Mouse (Mus musculus) stomach, postnatal 0 days (tissue): ENCODE data around the gene Prdm1. TPM values are rescaled to one million over a fixed set of nuclear protein-coding genes. Genes with fewer than 3 reads are reported as not detected.

Source experiments
- ATAC-seq: fragments of 200-750 bp; cut with Nextera tagmentation; 2 replicates; pipeline ENCODE4 v1.8.0; 2017; ENCODE audit not compliant: low FRiP score, low TSS enrichment
- DNase-seq: peaks from one replicate; pipeline ENCODE4 v3.0.0-alpha.2; 2016; ENCODE audit warnings: low spot score
- H3K27ac ChIP-seq: fragments of 300-500 bp; sonication (generic); replicated peaks from 2 replicates; pipeline ENCODE4 v1.5.1; 2014; ENCODE audit warnings: mild to moderate bottlenecking, control low read depth
- H3K27me3 ChIP-seq: fragments of 300-500 bp; sonication (generic); 2 replicates; pipeline ENCODE4 v1.6.1; 2014; ENCODE audit warnings: low read length; ENCODE audit not compliant: control insufficient read depth, insufficient read depth
- H3K36me3 ChIP-seq: fragments of 300-500 bp; sonication (generic); 2 replicates; pipeline ENCODE4 v1.6.1; 2014; ENCODE audit warnings: low read length, mixed read lengths; ENCODE audit not compliant: control insufficient read depth, insufficient read depth
- H3K4me1 ChIP-seq: fragments of 300-500 bp; sonication (generic); replicated peaks from 2 replicates; pipeline ENCODE4 v1.6.1; 2014; ENCODE audit warnings: antibody characterized with exemption; ENCODE audit not compliant: control insufficient read depth, insufficient read depth
- H3K4me2 ChIP-seq: fragments of 300-500 bp; sonication (generic); replicated peaks from 2 replicates; pipeline ENCODE4 v1.6.1; 2014; ENCODE audit warnings: low read depth, mild to moderate bottlenecking, control low read depth, moderate library complexity
- H3K4me3 ChIP-seq: fragments of 300-500 bp; sonication (generic); 2 replicates; pipeline ENCODE4 v1.5.1; 2014; ENCODE audit warnings: low read depth, low read length, control low read depth
- H3K9ac ChIP-seq: fragments of 300-500 bp; sonication (generic); 2 replicates; pipeline ENCODE4 v1.6.1; 2014; ENCODE audit warnings: mild to moderate bottlenecking, low read length, control low read depth, mixed read lengths
- H3K9me3 ChIP-seq: fragments of 300-500 bp; sonication (generic); 2 replicates; pipeline ENCODE4 v1.6.1; 2016; ENCODE audit warnings: low read length; ENCODE audit not compliant: control insufficient read depth
- CTCF ChIP-seq: IDR thresholded peaks from 2 replicates; pipeline ENCODE4 v1.5.1; 2016; ENCODE audit warnings: antibody characterized with exemption, low read depth, mild to moderate bottlenecking, moderate library complexity
- EP300 ChIP-seq: optimal IDR thresholded peaks from 2 replicates; pipeline ENCODE3; 2016; ENCODE audit warnings: antibody characterized with exemption
- WGBS: fragments of 180-500 bp; shearing (Covaris S2); extraction: QIAGEN DNeasy Blood & Tissue Kit; methylation state at CpG from one replicate; pipeline ENCODE4 v1.1.7; 2014; 5-methylcytosine and 5-hydroxymethylcytosine counted together
- polyA plus RNA-seq: library from polyadenylated mRNA; unstranded; fragments of >200 nt; fragmentation: Nextera tagmentation; extraction: Ambion mirVana; gene quantifications from 2 replicates; pipeline ENCODE4 v1.2.1, GENCODE M21; 2015

Gene Prdm1
- 5.9 and 7.3 TPM in 2 replicates for polyA plus RNA-seq

DNA sequence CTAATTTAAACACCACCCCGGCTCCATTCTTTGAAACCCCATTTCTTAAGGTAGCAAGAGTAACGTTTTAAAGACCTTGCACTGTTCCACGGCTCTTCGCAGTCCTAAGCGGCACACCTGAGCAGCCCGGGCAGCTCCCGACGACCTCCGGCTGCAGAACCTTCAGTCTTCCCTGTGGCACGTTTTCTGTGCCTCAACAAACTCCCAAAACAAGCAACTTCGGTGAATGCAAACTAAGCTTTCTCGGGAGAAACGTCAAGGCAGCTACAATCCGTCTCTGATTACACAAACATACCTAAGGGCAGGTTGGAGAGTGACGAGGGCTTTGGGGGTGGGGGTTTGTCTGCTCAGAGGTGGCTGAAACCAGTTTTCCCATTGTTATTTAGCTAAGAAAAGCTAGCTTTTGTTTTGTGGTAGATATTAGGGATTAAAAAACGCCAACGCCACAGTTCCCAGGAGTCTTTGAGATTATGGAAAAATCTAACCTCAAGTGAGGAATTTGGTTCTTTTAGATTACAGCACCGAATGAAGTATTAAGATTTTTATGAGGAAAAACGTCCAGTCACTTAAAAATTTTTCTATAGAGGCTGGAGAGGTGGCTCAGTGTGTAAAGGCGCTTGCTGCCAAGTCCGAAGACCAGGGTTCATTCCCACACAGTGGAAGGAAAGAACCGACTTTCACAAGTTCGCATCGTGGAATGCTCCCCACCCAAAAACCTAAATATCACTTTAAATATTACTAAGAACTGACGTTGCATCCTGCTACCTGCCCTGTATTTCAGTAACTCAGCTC lies at the start of gene Prdm1:
Gene Prdm1, minus strand, starts transcription at position 211 of the 792 bp plus-strand sequence.
- Histone ChIP-seq H3K4me2 (peak within 1 kb of the TSS; percentile 81), H3K36me3 (no peaks in the 10 kb centered on the region), H3K4me3 (peak within 1 kb of the TSS; percentile 45), H3K9ac (peak within 1 kb of the TSS; percentile 28), H3K9me3 (no peaks in the 10 kb centered on the region), H3K4me1 (peaks cover 5% of the 10 kb centered on the region), H3K27me3 (peaks cover 14% of the 10 kb centered on the region), H3K27ac (no peak within 1 kb of the TSS)
- DNase-seq (peak; percentile 28), ATAC-seq (no peak)
- TF ChIP-seq EP300 (no peak), CTCF (no peak)
- WGBS, result 9% methylated on average over 25 of the region's 25 CpGs

GRCm38 (mm10) chr10:44565971-44566370 lies 37.7 kb upstream of the Prdm1 start:
- 70% methylated on average over 3 of the region's 3 CpGs for WGBS
- Histone ChIP-seq H3K9me3 (no peaks in the 10 kb centered on the region), H3K4me2 (no peak overlapping the region), H3K4me1 (no peaks in the 10 kb centered on the region), H3K9ac (no peak overlapping the region), H3K4me3 (no peak overlapping the region), H3K36me3 (no peaks in the 10 kb centered on the region), H3K27me3 (no peaks in the 10 kb centered on the region), H3K27ac (no peak overlapping the region)
- TF ChIP-seq EP300 (no peak), CTCF (no peak)
- no peak for DNase-seq
- no peak for ATAC-seq

GRCm38 (mm10) chr10:44565109-44565508 lies 36.8 kb upstream of the Prdm1 start:
- DNase-seq (no peak), ATAC-seq (no peak)
- Histone ChIP-seq H3K4me1 (no peaks in the 10 kb centered on the region), H3K9ac (no peak overlapping the region), H3K27me3 (no peaks in the 10 kb centered on the region), H3K4me3 (no peak overlapping the region), H3K9me3 (no peaks in the 10 kb centered on the region), H3K4me2 (no peak overlapping the region), H3K27ac (no peak overlapping the region), H3K36me3 (no peaks in the 10 kb centered on the region)
- WGBS, result 81% methylated on average over 2 of the region's 2 CpGs
- no peak for TF ChIP-seq CTCF
- no peak for TF ChIP-seq EP300

- no peaks in the 10 kb centered on the region for H3K9me3 ChIP-seq
- H3K9ac ChIP-seq, result no peak overlapping the region
- no peaks in the 10 kb centered on the region for H3K36me3 ChIP-seq
- H3K27me3 ChIP-seq, result no peaks in the 10 kb centered on the region
- no peak overlapping the region for H3K27ac ChIP-seq
- no peak for DNase-seq
- H3K4me3 ChIP-seq, result no peak overlapping the region
- no peak overlapping the region for H3K4me2 ChIP-seq
- TF ChIP-seq CTCF (no peak), EP300 (no peak)
- H3K4me1 ChIP-seq, result no peaks in the 10 kb centered on the region
- no peak for ATAC-seq
- WGBS, result 89% methylated on average over 4 of the region's 4 CpGs
Measured at GRCm38 (mm10) chr10:44556845-44557244, 28.5 kb upstream of the Prdm1 start.

DNA sequence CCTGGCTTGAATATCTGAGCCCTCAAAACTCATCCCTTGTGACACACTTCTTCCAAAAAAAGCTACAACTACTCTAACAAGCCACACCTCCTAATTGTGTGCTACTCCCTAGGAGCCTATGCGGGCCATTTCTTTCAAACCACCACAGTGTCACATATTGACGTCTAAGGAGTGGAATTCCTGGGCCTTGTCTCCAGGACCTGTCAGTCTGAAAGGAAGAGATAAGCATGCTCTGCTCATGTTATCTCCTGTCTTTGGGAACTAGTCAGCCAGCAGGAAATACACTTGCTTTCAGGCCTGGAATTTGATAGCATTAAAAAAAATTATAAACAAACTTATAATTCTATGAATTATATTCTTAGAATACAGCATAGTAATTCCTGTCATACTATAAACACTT lies 27.0 kb upstream of the Prdm1 start:
- ATAC-seq (no peak), DNase-seq (no peak)
- 48% methylated on average over 2 of the region's 2 CpGs for WGBS
- H3K27me3 ChIP-seq, result no peaks in the 10 kb centered on the region
- H3K27ac ChIP-seq, result no peak overlapping the region
- no peak overlapping the region for H3K9ac ChIP-seq
- no peaks in the 10 kb centered on the region for H3K4me1 ChIP-seq
- no peaks in the 10 kb centered on the region for H3K36me3 ChIP-seq
- no peak overlapping the region for H3K4me2 ChIP-seq
- TF ChIP-seq EP300, result no peak
- TF ChIP-seq CTCF, result no peak
- no peak overlapping the region for H3K4me3 ChIP-seq
- no peaks in the 10 kb centered on the region for H3K9me3 ChIP-seq

- no peaks in the 10 kb centered on the region for H3K9me3 ChIP-seq
- no peak overlapping the region for H3K4me3 ChIP-seq
- ATAC-seq (no peak), DNase-seq (no peak)
- H3K4me2 ChIP-seq, result no peak overlapping the region
- TF ChIP-seq EP300 (no peak), CTCF (no peak)
- H3K4me1 ChIP-seq, result no peaks in the 10 kb centered on the region
- 95% methylated on average over 1 of the region's 1 CpGs for WGBS
- H3K9ac ChIP-seq, result no peak overlapping the region
- no peaks in the 10 kb centered on the region for H3K36me3 ChIP-seq
- H3K27me3 ChIP-seq, result no peaks in the 10 kb centered on the region
- H3K27ac ChIP-seq, result no peak overlapping the region
Measured at GRCm38 (mm10) chr10:44553648-44554047, 25.3 kb upstream of the Prdm1 start.
